Mouse (Mus musculus) fat pad, adult 2 months (tissue): ENCODE results near the gene Zfp319.
"Not testable (repeated sequence)": the region's sequence is repeated elsewhere in the genome, so short reads cannot be mapped to it uniquely, and the experiment has no call there.

Experiments used
- DNase-seq: peaks from one replicate; pipeline ENCODE4 v3.0.0-alpha.2; 2011; ENCODE audit warnings: low read depth, low spot score; ENCODE audit errors: extremely low read depth

The Zfp319 gene

DNA sequence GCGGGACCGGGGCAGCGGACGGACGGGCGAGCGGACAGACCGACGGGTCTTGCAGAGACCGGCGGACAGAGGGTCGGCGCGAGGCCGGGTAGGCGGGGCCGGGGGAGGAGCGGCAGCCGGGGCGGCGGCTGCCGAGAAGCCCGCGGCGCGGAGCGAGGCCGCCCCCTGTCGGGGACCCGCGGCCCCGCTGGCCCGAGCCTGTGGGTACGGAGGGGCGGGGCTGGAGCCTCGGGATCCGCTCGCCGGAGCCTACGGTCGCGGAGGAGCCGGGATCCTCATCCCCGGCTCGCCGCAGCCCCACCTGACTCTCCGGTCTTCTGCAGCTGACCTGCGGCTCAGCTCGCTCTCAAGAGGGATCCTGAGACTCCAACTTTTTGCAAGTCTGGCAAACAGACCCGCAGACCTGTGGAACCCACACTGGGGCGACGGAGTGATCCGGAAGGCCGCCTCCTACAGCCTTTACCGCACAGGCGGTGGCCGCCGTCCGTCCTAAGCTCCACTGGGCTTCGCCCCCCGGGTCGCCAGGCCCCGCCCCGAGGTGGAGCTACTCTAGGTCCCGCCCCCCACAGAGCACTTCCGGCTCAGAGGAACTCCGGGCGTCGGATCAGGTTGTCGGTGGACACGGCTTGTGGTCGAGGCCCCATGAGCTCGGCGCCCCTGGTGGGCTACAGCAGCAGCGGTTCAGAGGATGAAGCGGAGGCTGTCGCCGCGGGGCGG, at the start of gene Zfp319, which contains the start of gene Usb1:
Gene Zfp319 (minus strand): TSS at position 231 of the 717 bp plus-strand sequence.
Gene Usb1 (plus strand): TSS at position 565 of the 717 bp plus-strand sequence.
- no peak for DNase-seq

DNA sequence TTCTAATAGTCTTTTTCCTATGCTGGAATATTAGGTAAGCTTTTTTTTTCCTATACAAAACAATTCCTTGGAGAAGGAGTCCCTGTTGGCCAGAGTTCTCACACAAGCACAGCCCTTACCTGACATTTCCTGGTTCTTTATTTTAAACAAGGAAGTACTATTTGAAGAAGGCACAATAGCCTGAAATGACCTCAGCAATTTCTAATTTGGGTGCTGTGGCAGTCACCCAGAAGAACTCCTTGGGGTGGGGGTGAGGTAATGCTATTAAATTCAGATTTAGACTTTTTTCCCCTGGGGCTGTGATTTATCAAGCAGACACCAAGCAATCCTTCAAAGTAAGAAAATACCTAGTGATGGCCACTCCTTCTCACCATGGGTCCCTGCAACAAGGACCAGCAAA, 49.2 kb upstream of the Zfp319 start:
- DNase-seq = no peak

DNA sequence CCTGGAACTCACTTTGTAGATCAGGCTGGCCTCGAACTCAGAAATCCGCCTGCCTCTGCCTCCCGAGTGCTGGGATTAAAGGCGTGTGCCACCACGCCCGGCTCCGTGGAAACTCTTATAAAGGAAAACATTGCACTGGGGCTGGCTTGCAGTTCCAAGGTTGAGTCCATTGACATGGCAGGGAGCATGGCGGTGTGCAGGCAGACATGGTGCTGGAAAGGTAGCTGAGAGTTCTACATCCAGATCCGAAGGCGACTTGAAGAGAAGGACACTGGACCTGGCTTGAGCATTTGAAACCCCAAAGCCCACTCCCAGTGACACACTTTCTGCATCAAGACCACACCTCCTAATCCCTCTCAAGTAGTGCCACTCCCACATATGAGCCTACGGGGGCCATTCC, 47.2 kb upstream of the Zfp319 start:
- not testable (repeated sequence) for DNase-seq

DNA sequence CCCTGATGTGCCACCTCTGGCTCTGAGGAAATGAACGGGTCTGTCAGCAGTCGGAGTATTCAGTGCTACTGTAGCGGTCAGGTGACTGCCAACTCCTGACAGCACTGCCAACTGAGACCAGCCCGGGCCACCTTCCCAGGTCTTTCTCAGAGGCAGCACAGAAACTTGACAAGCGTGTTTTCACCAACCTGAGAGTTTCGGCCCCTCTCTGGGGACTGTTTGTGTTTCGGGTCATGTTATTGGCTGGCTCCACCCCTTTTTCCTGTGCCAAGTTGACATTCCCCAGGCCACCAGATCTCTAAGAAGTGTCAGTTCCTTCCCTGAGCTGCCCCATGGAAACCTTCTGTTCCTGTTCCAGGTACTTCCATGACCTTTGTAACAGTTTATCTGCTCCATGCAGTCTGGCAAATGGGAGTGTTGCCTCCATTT, 46.1 kb upstream of the Zfp319 start:
- DNase-seq = peak; percentile 46

DNA sequence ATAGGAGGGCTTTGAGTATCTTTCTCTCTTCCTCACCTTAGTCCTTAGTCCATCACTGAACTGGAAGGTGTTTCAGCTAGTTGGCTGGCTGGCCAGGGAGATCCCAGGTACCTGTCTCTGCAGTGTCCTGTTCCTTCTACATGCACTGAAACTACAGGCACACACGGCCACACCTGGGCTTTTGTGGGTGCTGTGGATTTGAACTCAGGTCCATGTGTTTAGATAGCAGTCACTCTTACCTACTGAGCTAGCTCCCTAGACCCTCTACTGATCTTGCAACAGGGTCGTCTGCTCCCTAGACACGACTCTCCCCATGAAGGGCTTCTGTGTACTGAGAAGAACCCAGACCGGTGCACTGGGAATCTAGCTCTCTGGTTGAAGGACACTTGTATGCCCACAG, 45.4 kb upstream of the Zfp319 start:
- DNase-seq = no peak

DNA sequence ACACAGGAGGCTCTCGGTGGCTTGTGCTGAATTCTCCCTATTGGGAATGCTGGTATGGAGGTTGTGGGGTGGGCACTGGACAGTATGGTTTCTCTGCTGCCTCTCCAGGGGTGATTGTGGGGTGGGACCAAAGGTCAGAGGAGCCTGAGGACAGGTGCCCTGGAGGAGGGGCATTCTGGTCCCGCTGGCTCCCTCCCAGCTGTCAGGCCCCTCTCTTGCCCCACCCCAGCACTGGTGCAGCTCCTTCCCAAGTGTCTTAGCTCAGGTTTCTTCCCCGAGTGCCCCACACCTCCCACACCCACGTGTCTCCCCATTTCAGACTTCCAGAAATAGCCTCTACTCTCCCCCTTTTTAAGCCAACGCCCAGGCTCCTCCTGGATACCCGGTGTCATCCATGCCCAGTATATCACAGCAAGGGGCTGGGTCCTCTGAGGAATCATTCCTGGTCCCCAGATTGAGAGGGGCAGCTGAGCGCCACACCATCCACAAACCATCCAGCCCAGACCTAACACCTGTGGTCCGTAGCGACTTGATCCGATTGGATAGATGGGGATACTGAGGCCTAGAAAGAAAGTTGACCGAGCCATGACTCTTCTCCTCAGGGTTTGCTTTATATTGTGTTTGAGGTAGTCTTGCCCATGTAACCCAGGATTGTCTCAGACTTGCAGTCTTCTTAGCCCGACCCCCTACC, 44.7 kb upstream of the Zfp319 start:
- no peak for DNase-seq

DNA sequence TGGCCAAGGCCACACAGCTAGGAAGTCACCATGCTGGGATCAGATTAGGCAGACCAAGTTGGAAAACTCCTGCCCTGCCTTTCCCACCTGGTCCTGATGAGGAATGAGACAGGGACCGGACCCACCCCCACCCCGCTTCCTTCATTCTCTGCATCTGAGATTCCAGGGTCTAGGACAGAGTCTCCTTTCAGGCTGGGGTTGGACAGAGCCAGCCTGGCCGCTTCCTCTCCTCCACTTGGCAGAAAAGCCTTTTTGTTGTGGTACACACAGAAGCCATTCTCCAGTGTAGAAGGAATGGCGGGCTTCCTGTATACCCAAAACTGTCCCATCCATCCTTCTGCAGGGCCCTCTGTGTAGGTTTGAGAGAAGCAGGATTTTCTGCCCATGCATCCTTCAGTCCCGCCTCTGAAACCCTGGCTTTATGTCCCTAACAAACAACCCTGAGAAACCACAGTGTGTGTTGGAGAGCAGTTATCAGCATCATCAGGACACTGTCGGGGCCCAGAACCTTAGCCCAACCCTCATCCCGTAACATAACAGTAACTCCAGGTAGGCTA, 43.7 kb upstream of the Zfp319 start:
- DNase-seq = no peak

DNA sequence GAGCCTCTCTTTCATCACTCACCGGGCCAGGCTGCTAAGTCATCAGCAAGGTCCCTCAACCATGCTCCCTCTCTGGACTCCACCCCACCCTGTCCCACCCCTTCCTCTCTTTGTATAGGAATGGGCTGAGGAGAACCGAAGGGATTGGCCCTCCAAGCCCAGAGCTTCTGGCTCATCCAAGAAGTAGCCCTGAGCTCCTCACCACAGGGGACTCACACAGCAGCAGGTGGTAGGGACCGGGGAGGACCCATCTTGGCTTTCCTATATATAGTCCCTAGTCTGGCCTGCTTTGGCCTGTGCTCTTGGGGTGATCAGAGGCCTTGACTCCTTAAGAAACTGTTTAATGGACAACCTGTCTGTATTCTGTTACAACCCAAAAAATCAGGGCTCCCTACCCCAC, 42.7 kb upstream of the Zfp319 start:
- DNase-seq = no peak

DNA sequence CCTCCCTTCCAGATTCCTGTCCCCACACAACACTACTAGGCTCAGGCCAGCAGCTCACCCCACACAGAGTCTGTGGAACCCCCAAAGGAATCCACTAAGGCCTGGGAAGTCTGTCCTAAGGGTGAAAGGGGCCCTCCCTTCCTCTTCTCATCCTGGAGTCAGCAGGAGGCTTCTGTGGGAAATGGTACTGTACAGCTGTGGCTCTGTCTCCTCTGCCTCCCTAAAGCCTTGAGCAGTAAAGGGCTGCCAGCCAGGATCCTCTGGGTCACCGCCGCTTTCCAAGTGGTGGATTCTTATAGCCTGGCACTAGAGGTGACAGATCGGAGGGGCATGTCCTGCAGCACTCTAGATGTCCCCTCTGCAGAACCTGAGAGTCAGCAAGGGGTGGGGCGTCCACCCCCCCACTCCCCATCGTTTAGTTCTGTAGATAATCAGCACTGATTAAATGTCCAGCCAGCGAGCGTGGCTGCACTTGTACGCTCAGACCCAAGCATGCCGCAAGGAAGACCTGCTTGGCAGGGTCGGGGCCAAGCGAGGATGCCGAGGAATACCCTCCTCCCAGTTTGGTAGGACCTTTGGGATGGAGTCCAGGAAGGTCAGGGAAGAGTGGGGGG, 41.7 kb upstream of the Zfp319 start:
- DNase-seq = no peak

DNA sequence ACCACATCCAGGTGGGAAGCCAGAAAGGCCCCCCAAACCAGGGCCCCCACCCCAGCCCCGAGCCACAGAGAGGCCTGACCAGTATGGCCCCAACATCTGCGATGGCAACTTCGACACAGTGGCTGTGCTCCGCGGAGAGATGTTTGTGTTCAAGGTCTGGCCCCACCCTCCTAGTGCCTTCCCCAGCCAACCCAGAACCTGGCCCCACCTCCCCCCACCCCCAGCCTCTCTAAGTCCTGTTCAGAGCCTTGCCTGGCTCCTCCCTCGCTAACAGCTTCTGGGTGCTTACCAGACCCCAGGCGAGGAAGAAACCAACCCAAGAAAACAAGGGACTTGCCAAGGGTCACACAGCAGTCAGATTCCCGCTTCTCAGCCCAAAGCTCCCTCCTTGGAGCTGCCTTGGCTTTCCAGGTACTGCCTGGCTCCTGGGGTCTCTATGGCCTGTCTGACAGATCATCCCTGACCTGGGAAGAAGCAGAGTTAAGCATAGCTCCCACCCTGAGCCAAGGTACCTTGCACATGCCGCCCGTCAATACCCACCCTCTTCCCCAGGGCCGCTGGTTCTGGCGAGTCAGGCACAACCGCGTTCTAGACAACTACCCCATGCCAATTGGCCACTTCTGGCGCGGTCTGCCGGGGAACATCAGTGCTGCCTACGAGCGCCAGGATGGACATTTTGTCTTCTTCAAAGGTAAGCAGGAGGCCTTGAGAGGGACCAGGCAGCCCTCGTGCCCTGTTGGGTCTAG, 38.0 kb upstream of the Zfp319 start:
- DNase-seq = no peak

DNA sequence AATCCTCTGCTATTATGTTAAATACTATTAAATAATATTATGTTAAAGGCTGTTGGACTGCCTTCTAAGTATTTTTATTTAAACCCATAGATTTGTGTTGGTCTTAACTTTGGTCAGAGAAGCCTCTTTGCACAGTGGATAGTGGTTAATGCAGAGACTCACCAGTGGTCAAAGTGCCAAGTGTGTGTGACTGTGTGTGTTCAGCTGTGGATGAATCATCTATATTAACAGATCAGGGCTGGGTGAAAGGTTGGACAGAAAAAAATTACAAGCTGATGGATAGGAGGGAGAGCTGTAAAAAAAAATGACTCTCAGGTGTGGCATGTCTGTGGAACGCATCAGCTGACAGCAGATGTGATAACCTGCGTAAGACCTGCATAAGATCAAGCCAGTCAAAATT, 32.1 kb upstream of the Zfp319 start:
- no peak for DNase-seq

DNA sequence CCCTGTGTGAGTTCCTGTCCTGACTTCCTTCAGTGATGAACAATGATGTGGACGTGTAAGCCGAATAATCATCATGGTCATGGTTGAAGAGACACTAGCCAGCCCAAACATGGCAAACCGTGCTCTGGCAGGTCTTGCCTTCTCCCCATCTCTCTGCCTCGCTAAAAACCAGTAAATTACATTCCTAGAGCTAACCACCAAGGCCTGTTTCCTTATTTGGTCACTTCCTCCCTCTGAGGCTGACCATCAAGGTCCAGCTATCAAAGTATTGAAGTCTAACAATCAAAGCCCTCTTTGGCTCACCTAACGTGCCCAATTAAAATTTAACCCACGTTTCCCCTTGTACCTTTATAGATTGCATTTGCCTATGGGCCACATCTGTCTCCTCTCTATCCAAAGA, 30.5 kb upstream of the Zfp319 start:
- DNase-seq = no peak

DNA sequence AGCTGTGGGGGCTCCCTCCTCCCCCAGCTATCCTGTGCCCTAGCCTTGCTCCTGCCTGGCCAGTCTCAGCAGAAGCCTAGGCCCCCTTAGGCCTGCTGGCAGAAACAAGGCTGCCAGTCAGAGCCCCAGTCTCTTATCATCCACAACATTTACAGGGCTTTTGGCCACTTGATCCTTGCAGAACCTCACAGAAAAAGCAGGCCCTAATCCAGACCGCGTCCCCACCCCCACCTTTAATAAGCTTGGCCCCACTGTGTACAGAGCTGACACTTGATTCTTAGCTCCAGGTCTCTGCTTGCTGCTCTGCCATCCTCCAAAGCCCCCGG, 29.2 kb upstream of the Zfp319 start:
- DNase-seq = no peak

DNA sequence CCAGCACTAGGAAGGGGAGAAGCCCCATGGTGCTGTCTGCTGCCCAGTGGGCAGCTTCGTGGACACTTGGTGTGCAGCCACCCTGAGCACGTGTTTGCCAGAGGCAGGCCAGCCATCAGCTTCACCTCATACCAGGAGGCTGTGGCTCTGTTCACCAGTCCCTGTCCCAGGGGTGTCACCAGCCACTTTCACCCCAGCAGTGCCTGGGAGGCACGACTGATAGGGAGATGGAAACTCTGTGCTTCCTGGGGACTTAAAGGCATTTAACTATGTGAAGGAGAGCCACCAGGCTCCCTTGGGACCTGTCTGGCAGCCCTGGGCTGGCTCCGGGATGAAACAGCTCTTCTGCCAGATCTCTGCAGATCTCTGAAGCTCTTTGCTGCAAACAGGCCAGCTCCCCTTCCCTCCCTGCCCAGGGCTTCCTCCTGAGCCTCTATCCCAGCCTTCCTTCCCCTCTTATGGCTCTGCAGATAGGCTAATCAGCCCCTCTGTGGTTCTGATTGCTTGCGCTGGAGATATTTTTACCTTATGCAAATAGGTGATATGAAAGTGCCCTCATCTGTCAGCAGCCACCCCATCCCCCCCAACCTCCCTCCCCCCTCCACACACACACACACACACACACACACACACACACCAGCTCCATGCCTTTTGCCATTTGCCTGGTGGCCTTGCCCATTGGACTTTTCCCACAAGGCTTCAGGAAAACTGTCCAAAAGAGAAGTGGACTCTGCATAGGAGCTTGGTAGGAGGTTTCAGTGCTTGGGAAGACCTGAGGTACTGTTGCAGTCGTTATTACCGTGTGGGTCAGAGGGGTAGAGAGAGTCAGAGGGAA, 28.6 kb upstream of the Zfp319 start:
- DNase-seq = no peak

DNA sequence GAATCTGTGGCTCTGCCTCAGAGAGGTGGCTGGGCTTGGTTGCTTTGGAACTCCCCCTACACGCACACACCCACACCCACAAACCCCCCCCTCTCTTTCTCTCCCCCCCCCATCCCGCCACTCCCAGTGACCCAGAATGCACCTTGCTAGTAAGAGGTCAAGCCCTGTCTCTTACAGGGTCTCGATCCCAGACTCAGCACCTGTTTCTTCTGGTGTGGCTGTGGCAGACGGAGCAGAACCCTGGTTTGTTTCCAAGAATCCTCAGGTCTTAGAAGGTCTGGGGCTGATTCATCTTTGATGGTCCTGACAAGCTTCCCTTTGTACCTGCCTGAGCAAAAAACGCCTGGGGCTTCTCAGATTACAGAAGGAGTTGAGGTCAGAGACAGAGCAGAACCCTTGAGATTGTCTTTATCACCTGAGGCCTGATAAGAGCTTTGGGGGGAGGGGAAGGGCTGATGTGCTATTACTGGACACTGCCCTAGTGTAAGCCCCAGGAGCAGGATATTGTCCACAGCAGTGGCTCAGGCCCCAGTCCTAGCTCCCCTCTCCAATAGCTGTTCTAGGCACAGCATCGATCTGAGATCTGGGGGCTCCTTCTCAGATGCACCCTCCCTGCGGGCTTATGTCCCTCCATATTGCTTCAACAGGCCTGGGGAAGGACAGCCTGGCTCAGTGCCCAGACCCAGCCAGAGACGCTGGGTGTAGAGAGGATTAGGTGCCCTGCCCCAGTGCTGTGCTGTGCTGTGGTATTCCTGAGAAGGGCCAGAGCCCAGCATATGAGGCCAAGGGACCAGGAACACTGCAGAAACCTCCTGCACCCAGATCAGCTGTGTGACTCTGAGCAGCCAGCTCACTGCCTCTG, 27.0 kb upstream of the Zfp319 start:
- DNase-seq = no peak

DNA sequence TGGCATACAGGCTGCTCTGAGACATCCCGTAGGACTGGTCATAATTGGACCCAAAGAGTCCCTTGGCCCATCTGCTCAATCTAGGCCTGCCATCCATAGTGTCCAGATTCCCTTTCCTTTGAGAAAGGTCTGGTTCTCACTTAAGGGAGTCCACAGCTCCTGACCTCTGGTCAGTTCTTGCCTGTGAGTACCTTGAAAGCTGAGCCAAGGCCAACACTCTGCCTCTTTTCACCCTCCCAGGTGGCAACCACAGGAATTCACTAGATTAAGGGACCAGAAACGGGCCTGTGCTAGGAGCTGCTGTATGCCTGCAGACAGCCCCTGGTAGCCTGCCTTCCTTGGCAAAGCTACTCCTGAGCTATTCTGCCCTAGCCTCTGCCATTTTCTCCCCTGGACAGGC, 22.9 kb upstream of the Zfp319 start:
- DNase-seq = no peak

DNA sequence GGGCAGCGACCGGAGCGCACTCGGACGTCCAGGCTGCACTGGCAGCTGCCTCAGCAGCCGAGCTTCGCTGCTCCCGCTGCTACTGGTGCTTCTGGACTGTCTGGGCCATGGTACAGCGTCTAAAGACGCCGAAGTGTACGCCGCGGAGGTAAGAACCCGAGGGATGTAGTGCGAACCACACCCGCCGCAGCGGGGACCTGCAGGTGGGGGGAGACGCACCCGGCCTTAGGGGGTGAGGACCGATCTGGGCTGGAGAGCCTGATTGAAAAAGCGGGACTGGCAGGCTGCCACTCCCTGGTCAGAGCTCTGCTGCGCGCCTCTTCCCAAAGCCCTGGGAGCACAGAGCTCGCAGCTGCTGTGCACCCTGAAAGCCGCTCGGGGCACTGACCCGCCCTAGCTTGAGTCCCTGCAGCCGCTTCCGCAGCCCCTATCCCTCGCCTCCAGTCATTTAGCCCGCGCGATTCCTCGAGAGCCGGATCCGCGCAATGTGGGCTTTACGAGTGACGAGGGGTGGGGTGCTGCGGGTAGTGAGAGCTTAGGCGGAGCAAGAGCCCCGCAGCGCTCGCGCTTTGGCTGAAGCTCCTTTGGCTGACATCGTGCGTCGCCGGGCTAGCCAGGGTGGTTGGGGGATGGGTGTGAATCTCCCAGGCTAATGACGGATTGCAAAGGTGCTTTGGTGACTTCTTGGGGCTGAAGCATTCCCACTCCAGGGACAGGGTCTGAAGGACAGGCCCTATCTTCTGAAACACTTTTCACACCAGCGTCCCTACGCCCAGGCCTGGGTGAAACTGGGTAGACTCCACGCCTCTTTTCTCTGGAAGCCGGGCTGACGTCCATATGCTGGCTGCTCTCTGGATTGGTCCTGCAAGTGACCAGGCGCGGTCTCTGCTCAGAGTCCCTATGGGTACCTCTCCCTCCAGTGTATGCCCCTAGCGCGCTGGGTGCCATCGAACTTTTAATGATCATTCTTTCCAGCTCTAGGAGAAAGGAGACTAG, 21.4 kb upstream of the Zfp319 start:
- DNase-seq = no peak

DNA sequence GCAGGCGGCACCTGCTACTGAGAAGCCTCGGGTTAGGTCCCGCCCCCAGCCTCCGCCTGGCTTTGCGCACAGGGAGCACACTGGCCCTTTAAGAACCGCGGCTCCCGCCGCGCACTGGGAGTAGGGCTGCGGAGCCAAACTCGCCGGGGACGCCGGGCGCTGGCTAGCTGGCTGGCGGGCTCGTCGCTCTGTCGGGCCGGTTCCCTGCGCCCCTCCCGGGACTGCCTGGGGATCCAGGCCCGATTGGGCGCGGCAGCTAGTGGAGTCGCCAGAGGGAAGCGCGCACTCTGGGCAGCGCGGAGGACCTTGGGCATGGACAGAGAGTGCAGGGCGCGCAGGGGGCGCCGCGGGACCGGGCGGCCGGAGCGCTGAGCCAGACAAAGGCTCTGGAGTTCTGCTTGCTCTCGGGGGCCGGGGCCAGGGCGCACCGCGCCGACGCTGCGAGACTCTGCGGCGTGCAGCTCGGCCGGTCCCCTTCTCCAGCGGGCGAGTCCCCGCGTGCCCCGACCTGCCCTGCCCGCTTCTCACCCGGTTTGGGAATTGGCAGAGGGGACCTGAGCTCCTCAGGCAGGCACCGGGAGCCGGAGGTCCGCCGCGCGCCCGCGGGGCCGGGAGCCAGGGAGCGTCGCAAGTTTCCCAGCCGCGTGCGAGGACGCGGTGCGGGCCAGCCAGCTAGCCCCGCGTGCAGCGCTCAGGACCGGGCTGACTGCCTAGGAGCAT, 20.6 kb upstream of the Zfp319 start, which contains the start of gene Mmp15:
Gene Mmp15 (plus strand): TSS at position 118 of the 720 bp plus-strand sequence.
- no peak for DNase-seq
